Mouse (Mus musculus) neural tube, embryonic 13.5 days (tissue): ENCODE measurements at regions not wholly inside any gene's neighbourhood (a gene's known extent, or its start where the extent isn't known, plus 50 kb on each side); places are given as distances from the start of the nearest gene placed in this dataset.
"Not testable (repeated sequence)": the region's sequence is repeated elsewhere in the genome, so short reads cannot be mapped to it uniquely, and the experiment has no call there.

Source experiments
- ATAC-seq: fragments of 200-750 bp; cut with Nextera tagmentation; 2 replicates; pipeline ENCODE4 v1.8.0; 2017; ENCODE audit warnings: low read depth, mild to moderate bottlenecking, moderate TSS enrichment, moderate library complexity
- H3K27ac ChIP-seq: fragments of 300-500 bp; sonication (generic); replicated peaks from 2 replicates; pipeline ENCODE4 v1.5.1; 2015; ENCODE audit warnings: moderate library complexity, mild to moderate bottlenecking, inconsistent platforms
- H3K27me3 ChIP-seq: fragments of 300-500 bp; sonication (generic); 2 replicates; pipeline ENCODE4 v1.6.1; 2015; ENCODE audit warnings: mild to moderate bottlenecking, inconsistent platforms
- H3K36me3 ChIP-seq: fragments of 300-500 bp; sonication (generic); 2 replicates; pipeline ENCODE4 v1.6.1; 2015; ENCODE audit warnings: mild to moderate bottlenecking, inconsistent platforms
- H3K4me1 ChIP-seq: fragments of 300-500 bp; sonication (generic); replicated peaks from 2 replicates; pipeline ENCODE4 v1.6.1; 2015; ENCODE audit warnings: inconsistent platforms
- H3K4me2 ChIP-seq: fragments of 300-500 bp; sonication (generic); 2 replicates; pipeline ENCODE4 v1.6.1; 2015; ENCODE audit warnings: inconsistent platforms, mild to moderate bottlenecking, moderate library complexity
- H3K4me3 ChIP-seq: fragments of 300-500 bp; sonication (generic); 2 replicates; pipeline ENCODE4 v1.5.1; 2015; ENCODE audit warnings: mild to moderate bottlenecking, inconsistent platforms
- H3K9ac ChIP-seq: fragments of 300-500 bp; sonication (generic); 2 replicates; pipeline ENCODE4 v1.6.1; 2015; ENCODE audit warnings: moderate library complexity, mild to moderate bottlenecking, inconsistent platforms
- H3K9me3 ChIP-seq: fragments of 300-500 bp; sonication (generic); 2 replicates; pipeline ENCODE4 v1.6.1; 2016; ENCODE audit warnings: inconsistent platforms
- WGBS: fragments of 180-500 bp; shearing (Covaris S2); methylation state at CpG from one replicate; pipeline ENCODE4 v1.1.7; 2015; 5-methylcytosine and 5-hydroxymethylcytosine counted together

GRCm38 (mm10) chr13:97466585-97466984, 225.7 kb downstream of the Enc1 start:
- H3K9ac ChIP-seq, H3K9me3 ChIP-seq, ATAC-seq, H3K27ac ChIP-seq, H3K27me3 ChIP-seq, H3K36me3 ChIP-seq, H3K4me3 ChIP-seq, H3K4me2 ChIP-seq: not testable (repeated sequence)
- 94% methylated on average over 1 of the region's 1 CpGs for WGBS
- peaks cover 22% of the 10 kb centered on the region for H3K4me1 ChIP-seq

- H3K27me3 ChIP-seq = no peaks in the 10 kb centered on the region
- no peak overlapping the region for H3K9ac ChIP-seq
- ATAC-seq = no peak
- no peak overlapping the region for H3K4me2 ChIP-seq
- peaks cover 3% of the 10 kb centered on the region for H3K4me1 ChIP-seq
- H3K36me3 ChIP-seq = no peaks in the 10 kb centered on the region
- no peaks in the 10 kb centered on the region for H3K9me3 ChIP-seq
- no peak overlapping the region for H3K27ac ChIP-seq
- 93% methylated on average over 8 of the region's 8 CpGs for WGBS
- no peak overlapping the region for H3K4me3 ChIP-seq
These were observed 222.9 kb downstream of the Enc1 start for GRCm38 (mm10) chr13:97463798-97464197.

- H3K36me3 ChIP-seq = no peaks in the 10 kb centered on the region
- 82% methylated on average over 2 of the region's 2 CpGs for WGBS
- H3K9ac ChIP-seq = no peak overlapping the region
- H3K4me3 ChIP-seq = no peak overlapping the region
- no peak overlapping the region for H3K27ac ChIP-seq
- no peaks in the 10 kb centered on the region for H3K9me3 ChIP-seq
- no peak overlapping the region for H3K4me2 ChIP-seq
- no peaks in the 10 kb centered on the region for H3K27me3 ChIP-seq
- no peaks in the 10 kb centered on the region for H3K4me1 ChIP-seq
- ATAC-seq = no peak
These were observed 222.0 kb downstream of the Enc1 start for GRCm38 (mm10) chr13:97462884-97463235.

- Histone ChIP-seq H3K27ac (no peak overlapping the region), H3K4me1 (no peaks in the 10 kb centered on the region), H3K9me3 (no peaks in the 10 kb centered on the region), H3K4me2 (no peak overlapping the region), H3K27me3 (no peaks in the 10 kb centered on the region), H3K4me3 (no peak overlapping the region), H3K36me3 (no peaks in the 10 kb centered on the region), H3K9ac (no peak overlapping the region)
- no peak for ATAC-seq
- 80% methylated on average over 13 of the region's 13 CpGs for WGBS
These were observed 221.4 kb downstream of the Enc1 start for GRCm38 (mm10) chr13:97462110-97462883.

GRCm38 (mm10) chr13:97461207-97461606, 220.3 kb downstream of the Enc1 start:
- 0 out of 2 replicates have a peak, but pooled peaks cover 4% of the 10 kb centered on the region for H3K4me1 ChIP-seq
- no peak for ATAC-seq
- no peak overlapping the region for H3K9ac ChIP-seq
- no peak overlapping the region for H3K4me2 ChIP-seq
- no peaks in the 10 kb centered on the region for H3K27me3 ChIP-seq
- no peaks in the 10 kb centered on the region for H3K36me3 ChIP-seq
- no peak overlapping the region for H3K27ac ChIP-seq
- 96% methylated on average over 4 of the region's 4 CpGs for WGBS
- H3K4me3 ChIP-seq = no peak overlapping the region
- H3K9me3 ChIP-seq = no peaks in the 10 kb centered on the region

- no peaks in the 10 kb centered on the region for H3K27me3 ChIP-seq
- 94% methylated on average over 7 of the region's 7 CpGs for WGBS
- H3K36me3 ChIP-seq = no peaks in the 10 kb centered on the region
- ATAC-seq = no peak
- no peak overlapping the region for H3K4me3 ChIP-seq
- no peak overlapping the region for H3K27ac ChIP-seq
- H3K4me1 ChIP-seq = peaks cover 13% of the 10 kb centered on the region
- H3K9ac ChIP-seq = no peak overlapping the region
- no peak overlapping the region for H3K4me2 ChIP-seq
- no peaks in the 10 kb centered on the region for H3K9me3 ChIP-seq
These were observed 218.2 kb downstream of the Enc1 start for GRCm38 (mm10) chr13:97459106-97459505.

- no peak overlapping the region for H3K4me3 ChIP-seq
- peaks cover 23% of the 10 kb centered on the region for H3K4me1 ChIP-seq
- H3K27ac ChIP-seq = peak overlapping the region; percentile 49; the same call in 1 of the 2 replicates
- no peak overlapping the region for H3K4me2 ChIP-seq
- 48% methylated on average over 6 of the region's 6 CpGs for WGBS
- no peaks in the 10 kb centered on the region for H3K27me3 ChIP-seq
- H3K9me3 ChIP-seq = no peaks in the 10 kb centered on the region
- H3K9ac ChIP-seq = no peak overlapping the region
- no peak for ATAC-seq
- H3K36me3 ChIP-seq = no peaks in the 10 kb centered on the region
These were observed 215.1 kb downstream of the Enc1 start for GRCm38 (mm10) chr13:97455961-97456360.

GRCm38 (mm10) chr13:97454715-97455114, 213.8 kb downstream of the Enc1 start:
- Histone ChIP-seq H3K4me1 (peaks cover 23% of the 10 kb centered on the region), H3K27ac (no peak overlapping the region), H3K9me3 (no peaks in the 10 kb centered on the region), H3K4me2 (no peak overlapping the region), H3K36me3 (no peaks in the 10 kb centered on the region), H3K9ac (no peak overlapping the region), H3K4me3 (no peak overlapping the region), H3K27me3 (no peaks in the 10 kb centered on the region)
- ATAC-seq = no peak
- WGBS = 75% methylated on average over 8 of the region's 8 CpGs

- peaks cover 23% of the 10 kb centered on the region for H3K4me1 ChIP-seq
- no peaks in the 10 kb centered on the region for H3K27me3 ChIP-seq
- 22% methylated on average over 6 of the region's 6 CpGs for WGBS
- no peak overlapping the region for H3K4me3 ChIP-seq
- no peak overlapping the region for H3K27ac ChIP-seq
- H3K9ac ChIP-seq = no peak overlapping the region
- H3K9me3 ChIP-seq = no peaks in the 10 kb centered on the region
- no peak overlapping the region for H3K4me2 ChIP-seq
- no peaks in the 10 kb centered on the region for H3K36me3 ChIP-seq
- ATAC-seq = no peak
These were observed 212.6 kb downstream of the Enc1 start for GRCm38 (mm10) chr13:97453469-97453868.

- whole genome bisulfite sequencing = 14% methylated on average over 5 of the region's 5 CpGs
- Histone ChIP-seq H3K4me3 (no peak overlapping the region), H3K9ac (no peak overlapping the region), H3K27ac (no peak overlapping the region), H3K4me2 (no peak overlapping the region), H3K27me3 (no peaks in the 10 kb centered on the region), H3K9me3 (no peaks in the 10 kb centered on the region), H3K4me1 (peaks cover 23% of the 10 kb centered on the region), H3K36me3 (no peaks in the 10 kb centered on the region)
- ATAC-seq = no peak
These were observed 212.2 kb downstream of the Enc1 start for GRCm38 (mm10) chr13:97453090-97453430.

- Histone ChIP-seq H3K4me1 (peaks cover 23% of the 10 kb centered on the region), H3K9me3 (no peaks in the 10 kb centered on the region), H3K27me3 (no peaks in the 10 kb centered on the region), H3K4me3 (no peak overlapping the region), H3K27ac (no peak overlapping the region), H3K36me3 (no peaks in the 10 kb centered on the region), H3K9ac (no peak overlapping the region), H3K4me2 (no peak overlapping the region)
- no peak for ATAC-seq
- 16% methylated on average over 11 of the region's 11 CpGs for WGBS
These were observed 211.6 kb downstream of the Enc1 start for GRCm38 (mm10) chr13:97452386-97453089.

- ATAC-seq = no peak
- Histone ChIP-seq H3K4me2 (no peak overlapping the region), H3K27ac (no peak overlapping the region), H3K36me3 (no peaks in the 10 kb centered on the region), H3K9me3 (no peaks in the 10 kb centered on the region), H3K4me3 (no peak overlapping the region), H3K27me3 (no peaks in the 10 kb centered on the region), H3K4me1 (peaks cover 19% of the 10 kb centered on the region), H3K9ac (no peak overlapping the region)
- 88% methylated on average over 10 of the region's 10 CpGs for WGBS
These were observed 210.4 kb downstream of the Enc1 start for GRCm38 (mm10) chr13:97451276-97451675.

- H3K27ac ChIP-seq = no peak overlapping the region
- no peaks in the 10 kb centered on the region for H3K9me3 ChIP-seq
- WGBS = 75% methylated on average over 1 of the region's 1 CpGs
- peaks cover 6% of the 10 kb centered on the region for H3K4me1 ChIP-seq
- H3K36me3 ChIP-seq = no peaks in the 10 kb centered on the region
- no peaks in the 10 kb centered on the region for H3K27me3 ChIP-seq
- H3K9ac ChIP-seq = no peak overlapping the region
- no peak overlapping the region for H3K4me2 ChIP-seq
- H3K4me3 ChIP-seq = no peak overlapping the region
- no peak for ATAC-seq
These were observed 207.2 kb downstream of the Enc1 start for GRCm38 (mm10) chr13:97448123-97448522.
